Mouse (Mus musculus): ENCODE data around the gene Lce1d. TPM values are rescaled to one million over a fixed set of nuclear protein-coding genes. Genes with fewer than 3 reads are reported as not detected.

Lce1d gene
- polyA plus RNA-seq, 1 experiment from 2014 or later, result not detected

- no peaks in the 10 kb centered on the region for H3K27me3 ChIP-seq (replicated peaks; ENCODE audit: insufficient read depth, low read length)
- H3K4me1 ChIP-seq (ENCODE audit: insufficient read depth, low read depth, low read length), result no peaks in the 10 kb centered on the region
- no peak within 1 kb of the TSS for H3K27ac ChIP-seq (ENCODE audit: low read length)
- TF ChIP-seq CTCF (IDR thresholded peaks at IDR 0.05), result no peak
- TF ChIP-seq EP300 (IDR thresholded peaks at IDR 0.05), result no peak
- H3K9me3 ChIP-seq (ENCODE audit: low read length), result no peaks in the 10 kb centered on the region
- ATAC-seq (no peak), DNase-seq (ENCODE audit: low spot score) (no peak)
- H3K4me2 ChIP-seq (replicated peaks; ENCODE audit: low read depth, low read length), result no peak within 1 kb of the TSS
- WGBS, result 86% methylated on average over 4 of the region's 4 CpGs
- no peak within 1 kb of the TSS for H3K9ac ChIP-seq (replicated peaks; ENCODE audit: low read depth)
- no peak within 1 kb of the TSS for H3K4me3 ChIP-seq (ENCODE audit: low read depth, low read length)
- H3K36me3 ChIP-seq (ENCODE audit: insufficient read depth, low read length), result no peaks in the 10 kb centered on the region
Observed at GRCm38 (mm10) chr3:92678947-92679346, 8.1 kb downstream of the Lce1d start, which contains the start of gene Lce1c. Gene Lce1c, plus strand, starts transcription at chr3:92679247.

GRCm38 (mm10) chr3:92670215-92670614, 16.8 kb downstream of the Lce1d start, which contains the start of gene Lce1a2:
Gene Lce1a2, minus strand, starts transcription at chr3:92670315.
- H3K27ac ChIP-seq (ENCODE audit: low read length), result no peak within 1 kb of the TSS
- H3K36me3 ChIP-seq (ENCODE audit: insufficient read depth, low read length), result no peaks in the 10 kb centered on the region
- no peak within 1 kb of the TSS for H3K4me3 ChIP-seq (ENCODE audit: low read depth, low read length)
- DNase-seq (ENCODE audit: low spot score), result no peak
- no peak within 1 kb of the TSS for H3K4me2 ChIP-seq (replicated peaks; ENCODE audit: low read depth, low read length)
- H3K4me1 ChIP-seq (ENCODE audit: insufficient read depth, low read depth, low read length), result no peaks in the 10 kb centered on the region
- no peak for ATAC-seq
- no peak within 1 kb of the TSS for H3K9ac ChIP-seq (replicated peaks; ENCODE audit: low read depth)
- H3K9me3 ChIP-seq (ENCODE audit: low read length), result no peaks in the 10 kb centered on the region
- TF ChIP-seq EP300 (IDR thresholded peaks at IDR 0.05) (no peak), CTCF (IDR thresholded peaks at IDR 0.05) (no peak)
- H3K27me3 ChIP-seq (replicated peaks; ENCODE audit: insufficient read depth, low read length), result no peaks in the 10 kb centered on the region

- H3K9me3 ChIP-seq (ENCODE audit: low read length), result no peaks in the 10 kb centered on the region
- H3K36me3 ChIP-seq (ENCODE audit: insufficient read depth, low read length), result no peaks in the 10 kb centered on the region
- H3K4me2 ChIP-seq (replicated peaks; ENCODE audit: low read depth, low read length), result no peak within 1 kb of the TSS
- no peak within 1 kb of the TSS for H3K9ac ChIP-seq (replicated peaks; ENCODE audit: low read depth)
- no peak within 1 kb of the TSS for H3K27ac ChIP-seq (ENCODE audit: low read length)
- no peaks in the 10 kb centered on the region for H3K4me1 ChIP-seq (ENCODE audit: insufficient read depth, low read depth, low read length)
- TF ChIP-seq EP300 (IDR thresholded peaks at IDR 0.05) (no peak), CTCF (IDR thresholded peaks at IDR 0.05) (no peak)
- DNase-seq (ENCODE audit: low spot score) (no peak), ATAC-seq (no peak)
- H3K4me3 ChIP-seq (ENCODE audit: low read depth, low read length), result no peak within 1 kb of the TSS
- no peaks in the 10 kb centered on the region for H3K27me3 ChIP-seq (replicated peaks; ENCODE audit: insufficient read depth, low read length)
Observed at GRCm38 (mm10) chr3:92656826-92657225, 30.2 kb downstream of the Lce1d start, which contains the start of gene Lce1b. Gene Lce1b, minus strand, starts transcription at chr3:92656926.

- no peaks in the 10 kb centered on the region for H3K4me1 ChIP-seq (ENCODE audit: insufficient read depth, low read depth, low read length)
- ATAC-seq (no peak), DNase-seq (ENCODE audit: low spot score) (no peak)
- no peak within 1 kb of the TSS for H3K27ac ChIP-seq (ENCODE audit: low read length)
- no peaks in the 10 kb centered on the region for H3K9me3 ChIP-seq (ENCODE audit: low read length)
- no peaks in the 10 kb centered on the region for H3K36me3 ChIP-seq (ENCODE audit: insufficient read depth, low read length)
- no peaks in the 10 kb centered on the region for H3K27me3 ChIP-seq (replicated peaks; ENCODE audit: insufficient read depth, low read length)
- H3K4me3 ChIP-seq (ENCODE audit: low read depth, low read length), result no peak within 1 kb of the TSS
- H3K9ac ChIP-seq (replicated peaks; ENCODE audit: low read depth), result no peak within 1 kb of the TSS
- H3K4me2 ChIP-seq (replicated peaks; ENCODE audit: low read depth, low read length), result no peak within 1 kb of the TSS
- TF ChIP-seq EP300 (IDR thresholded peaks at IDR 0.05) (no peak), CTCF (IDR thresholded peaks at IDR 0.05) (no peak)
- WGBS, result 79% methylated on average over 1 of the region's 1 CpGs
Observed at GRCm38 (mm10) chr3:92648207-92648606, 38.8 kb downstream of the Lce1d start, which contains the start of gene Lce1a1. Gene Lce1a1, minus strand, starts transcription at chr3:92648307.

GRCm38 (mm10) chr3:92639854-92640253, 47.2 kb downstream of the Lce1d start:
- 87% methylated on average over 15 of the region's 15 CpGs for WGBS
- no peaks in the 10 kb centered on the region for H3K36me3 ChIP-seq (ENCODE audit: insufficient read depth, low read length)
- no peaks in the 10 kb centered on the region for H3K9me3 ChIP-seq (ENCODE audit: low read length)

GRCm38 (mm10) chr3:92638653-92638991, 48.4 kb downstream of the Lce1d start:
- Histone ChIP-seq H3K9ac (replicated peaks; ENCODE audit: low read depth) (no peak overlapping the region), H3K27ac (ENCODE audit: low read length) (no peak overlapping the region), H3K9me3 (ENCODE audit: low read length) (no peaks in the 10 kb centered on the region), H3K27me3 (replicated peaks; ENCODE audit: insufficient read depth, low read length) (no peaks in the 10 kb centered on the region), H3K4me3 (ENCODE audit: low read depth, low read length) (no peak overlapping the region), H3K4me2 (replicated peaks; ENCODE audit: low read depth, low read length) (no peak overlapping the region), H3K4me1 (ENCODE audit: insufficient read depth, low read depth, low read length) (no peaks in the 10 kb centered on the region), H3K36me3 (ENCODE audit: insufficient read depth, low read length) (no peaks in the 10 kb centered on the region)
- no peak for TF ChIP-seq CTCF (IDR thresholded peaks at IDR 0.05)
- TF ChIP-seq EP300 (IDR thresholded peaks at IDR 0.05), result no peak
- 56% methylated on average over 3 of the region's 3 CpGs for WGBS
- no peak for DNase-seq (ENCODE audit: low spot score)
- ATAC-seq, result no peak

More at GRCm38 (mm10) chr3:92639854-92640253, 47.2 kb downstream of the Lce1d start:
- DNase-seq (ENCODE audit: low spot score), result no peak
- Histone ChIP-seq H3K4me3 (ENCODE audit: low read depth, low read length) (no peak overlapping the region), H3K27ac (ENCODE audit: low read length) (no peak overlapping the region), H3K4me1 (ENCODE audit: insufficient read depth, low read depth, low read length) (no peaks in the 10 kb centered on the region), H3K4me2 (replicated peaks; ENCODE audit: low read depth, low read length) (no peak overlapping the region), H3K9ac (replicated peaks; ENCODE audit: low read depth) (no peak overlapping the region), H3K27me3 (replicated peaks; ENCODE audit: insufficient read depth, low read length) (no peaks in the 10 kb centered on the region)
- ATAC-seq, result no peak
- TF ChIP-seq CTCF (IDR thresholded peaks at IDR 0.05), result no peak
- TF ChIP-seq EP300 (IDR thresholded peaks at IDR 0.05), result no peak
